Mouse (Mus musculus) forebrain, embryonic 14.5 days (tissue): ENCODE measurements around the gene Taf1d. TPM values are rescaled to one million over a fixed set of nuclear protein-coding genes. Genes with fewer than 3 reads are reported as not detected.

Source experiments
- ATAC-seq: fragments of 200-750 bp; cut with Nextera tagmentation; 2 replicates; pipeline ENCODE4 v1.8.0; 2017; ENCODE audit warnings: mild to moderate bottlenecking, moderate library complexity
- DNase-seq: peaks from one replicate; pipeline ENCODE4 v3.0.0-alpha.2; 2015; ENCODE audit warnings: low spot score
- H3K27ac ChIP-seq: fragments of 300-500 bp; sonication (generic); 2 replicates; pipeline ENCODE4 v1.5.1; 2014; ENCODE audit warnings: low read depth, mild to moderate bottlenecking, control low read depth, low read length, moderate library complexity
- H3K27me3 ChIP-seq: fragments of 300-500 bp; sonication (generic); replicated peaks from 2 replicates; pipeline ENCODE4 v1.6.1; 2014; ENCODE audit warnings: low read length, control low read depth, mixed read lengths; ENCODE audit not compliant: control insufficient read depth, insufficient read depth
- H3K36me3 ChIP-seq: fragments of 300-500 bp; sonication (generic); 2 replicates; pipeline ENCODE4 v1.6.1; 2014; ENCODE audit warnings: low read length, control low read depth; ENCODE audit not compliant: control insufficient read depth, insufficient read depth
- H3K4me1 ChIP-seq: fragments of 300-500 bp; sonication (generic); 2 replicates; pipeline ENCODE4 v1.6.1; 2014; ENCODE audit warnings: antibody characterized with exemption, low read length, control low read depth; ENCODE audit not compliant: control insufficient read depth, insufficient read depth
- H3K4me2 ChIP-seq: fragments of 300-500 bp; sonication (generic); 2 replicates; pipeline ENCODE4 v1.6.1; 2014; ENCODE audit warnings: mild to moderate bottlenecking, control low read depth, low read length
- H3K4me3 ChIP-seq: fragments of 300-500 bp; sonication (generic); 2 replicates; pipeline ENCODE4 v1.5.1; 2014; ENCODE audit warnings: low read depth, low read length, control low read depth
- H3K9ac ChIP-seq: fragments of 300-500 bp; sonication (generic); 2 replicates; pipeline ENCODE4 v1.6.1; 2014; ENCODE audit warnings: mild to moderate bottlenecking, low read length, control low read depth, moderate library complexity
- H3K9me3 ChIP-seq: fragments of 300-500 bp; sonication (generic); replicated peaks from 2 replicates; pipeline ENCODE4 v1.6.1; 2016; ENCODE audit warnings: low read length, control low read depth, mixed read lengths; ENCODE audit not compliant: control insufficient read depth
- WGBS: fragments of 180-500 bp; shearing (Covaris S2); extraction: QIAGEN DNeasy Blood & Tissue Kit; methylation state at CpG from one replicate; pipeline ENCODE4 v1.1.7; 2014; 5-methylcytosine and 5-hydroxymethylcytosine counted together
- polyA plus RNA-seq: library from polyadenylated mRNA; unstranded; fragments of >200 nt; fragmentation: Nextera tagmentation; extraction: Ambion mirVana; gene quantifications from 2 replicates; pipeline ENCODE4 v1.2.1, GENCODE M21; 2014

The Taf1d gene
- polyA plus RNA-seq, 1 experiment from 2014 or later = 43.9 TPM

DNA sequence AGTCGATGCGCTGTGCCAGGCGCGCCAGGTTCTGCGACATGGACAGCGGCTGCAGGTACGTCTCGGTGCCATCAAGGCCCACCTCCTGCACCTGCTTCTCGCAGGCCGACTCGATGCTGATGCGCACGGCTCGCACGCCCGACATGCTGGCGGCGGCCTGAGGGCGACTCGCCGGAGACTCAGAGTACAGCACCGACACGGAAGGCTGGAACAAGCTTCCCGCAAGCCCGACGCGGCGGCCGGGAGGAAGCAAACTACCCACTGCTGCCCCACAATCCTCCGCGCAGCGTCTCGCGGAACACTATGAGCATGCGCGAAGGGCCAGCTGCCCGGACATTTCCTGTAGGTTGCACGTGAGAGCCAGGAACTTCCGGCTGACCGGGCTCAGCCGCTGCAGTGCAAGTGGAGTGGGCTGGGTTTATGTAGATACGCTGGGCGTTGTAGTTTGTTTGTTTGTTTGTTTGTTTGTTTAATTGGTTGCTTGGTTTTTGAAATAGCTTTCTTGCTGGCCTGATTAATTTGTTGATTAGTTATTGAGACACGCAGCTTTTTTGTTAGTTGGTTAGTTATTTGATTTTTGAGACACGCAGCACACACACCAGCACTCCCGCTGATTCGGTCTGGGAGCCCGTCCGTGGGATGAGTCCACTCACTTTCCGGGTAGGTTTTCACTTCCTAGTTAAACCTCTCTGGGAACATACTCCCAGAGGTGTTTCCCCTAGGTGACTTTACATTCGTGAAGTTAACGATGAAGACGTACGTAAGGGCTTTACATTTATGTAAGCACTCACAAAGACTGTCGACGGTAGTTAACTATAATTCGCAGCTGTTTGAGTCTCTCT lies 26.1 kb upstream of the Taf1d start, which contains the start of gene Med17:
TSS of gene Med17 (minus strand) at position 283 of the 842 bp plus-strand sequence.
- peak within 1 kb of the TSS; percentile 88 for H3K4me3 ChIP-seq
- no peaks in the 10 kb centered on the region for H3K9me3 ChIP-seq
- peak within 1 kb of the TSS; percentile 81 for H3K27ac ChIP-seq
- DNase-seq (peak; percentile 98), ATAC-seq (peak; percentile 98)
- H3K27me3 ChIP-seq = no peaks in the 10 kb centered on the region
- WGBS = 1% methylated on average over 57 of the region's 57 CpGs
- peaks cover 21% of the 10 kb centered on the region for H3K36me3 ChIP-seq
- H3K4me1 ChIP-seq = peaks cover 11% of the 10 kb centered on the region
- H3K4me2 ChIP-seq = peak within 1 kb of the TSS; percentile 89
- H3K9ac ChIP-seq = peak within 1 kb of the TSS; percentile 95

DNA sequence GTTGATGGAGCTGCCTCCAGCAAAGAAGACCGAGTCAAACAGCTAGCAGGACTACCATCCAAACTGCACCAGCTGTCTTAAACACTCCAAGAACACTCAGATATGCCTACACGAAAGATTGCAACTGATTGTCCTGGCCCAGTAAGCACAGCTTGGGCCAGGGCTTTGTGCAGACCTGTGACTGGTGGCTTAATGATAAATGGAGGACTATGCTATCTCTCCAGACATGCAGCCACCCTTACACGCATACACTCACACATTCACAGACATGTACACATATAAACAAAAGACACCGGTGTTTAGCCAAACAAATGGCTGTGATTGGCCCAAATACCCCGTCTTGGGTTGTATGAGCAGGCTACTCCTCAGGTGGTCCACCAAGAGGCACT lies 25.5 kb upstream of the Taf1d start:
- peaks cover 15% of the 10 kb centered on the region for H3K36me3 ChIP-seq
- H3K9ac ChIP-seq = peak overlapping the region; percentile 95
- WGBS = 41% methylated on average over 5 of the region's 5 CpGs
- peak overlapping the region; percentile 89 for H3K4me2 ChIP-seq
- H3K4me1 ChIP-seq = peaks cover 11% of the 10 kb centered on the region
- H3K9me3 ChIP-seq = no peaks in the 10 kb centered on the region
- DNase-seq (no peak), ATAC-seq (0 out of 2 replicates have a peak, but pooled peaks have one; percentile 11)
- peak overlapping the region; percentile 60; the same call in 1 of the 2 replicates for H3K27ac ChIP-seq
- H3K4me3 ChIP-seq = peak overlapping the region; percentile 88
- no peaks in the 10 kb centered on the region for H3K27me3 ChIP-seq

DNA sequence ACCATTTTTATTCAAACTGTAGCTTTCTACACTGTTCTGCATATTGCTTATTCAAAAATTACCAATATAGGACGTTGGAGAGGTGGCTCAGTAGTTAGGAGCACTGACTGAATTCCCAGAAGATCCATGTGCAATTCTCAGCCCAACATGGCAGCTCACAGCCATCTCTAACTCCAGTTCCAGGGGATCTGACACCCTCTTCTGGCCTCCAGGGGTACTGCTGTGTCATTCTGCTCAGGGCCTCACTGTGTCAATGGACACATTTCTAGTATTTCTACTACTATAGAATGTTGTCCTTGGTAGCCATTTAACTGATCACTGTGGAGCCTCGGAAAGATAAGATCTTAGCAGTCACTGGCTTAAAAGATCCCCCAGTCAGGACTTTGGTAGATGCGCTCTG lies 20.6 kb upstream of the Taf1d start:
- Histone ChIP-seq H3K27ac (no peak overlapping the region), H3K36me3 (peaks cover 9% of the 10 kb centered on the region; the same call in 1 of the 2 replicates), H3K27me3 (no peaks in the 10 kb centered on the region), H3K4me2 (no peak overlapping the region), H3K9me3 (no peaks in the 10 kb centered on the region), H3K4me1 (peaks cover 8% of the 10 kb centered on the region), H3K9ac (no peak overlapping the region), H3K4me3 (no peak overlapping the region)
- ATAC-seq = no peak
- DNase-seq = no peak
- 63% methylated on average over 3 of the region's 3 CpGs for WGBS

DNA sequence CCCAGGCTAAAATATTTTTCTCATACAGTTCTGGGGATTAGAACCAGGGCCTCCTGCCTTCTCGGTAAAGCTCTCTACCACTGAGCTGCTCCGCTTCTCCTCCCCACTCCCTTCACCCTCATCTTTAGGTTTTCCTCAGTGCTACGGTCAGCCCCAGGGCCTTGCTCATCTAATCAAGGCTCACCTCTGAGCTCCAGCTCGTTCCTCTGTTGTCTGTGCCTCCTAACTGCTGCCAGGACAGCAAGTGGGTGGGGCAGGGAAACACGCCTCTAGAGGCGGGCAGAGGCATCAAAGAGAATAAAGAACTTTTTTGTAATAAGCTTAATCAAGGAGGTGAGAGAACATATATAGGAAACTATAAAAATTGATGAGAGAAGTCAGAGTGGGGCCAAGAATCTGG lies 18.2 kb upstream of the Taf1d start:
- H3K36me3 ChIP-seq = peaks cover 11% of the 10 kb centered on the region; the same call in 1 of the 2 replicates
- no peaks in the 10 kb centered on the region for H3K27me3 ChIP-seq
- WGBS = 41% methylated on average over 6 of the region's 6 CpGs
- no peaks in the 10 kb centered on the region for H3K9me3 ChIP-seq
- H3K4me3 ChIP-seq = no peak overlapping the region
- H3K9ac ChIP-seq = no peak overlapping the region
- H3K27ac ChIP-seq = no peak overlapping the region
- ATAC-seq (no peak), DNase-seq (no peak)
- H3K4me2 ChIP-seq = no peak overlapping the region
- H3K4me1 ChIP-seq = no peaks in the 10 kb centered on the region

DNA sequence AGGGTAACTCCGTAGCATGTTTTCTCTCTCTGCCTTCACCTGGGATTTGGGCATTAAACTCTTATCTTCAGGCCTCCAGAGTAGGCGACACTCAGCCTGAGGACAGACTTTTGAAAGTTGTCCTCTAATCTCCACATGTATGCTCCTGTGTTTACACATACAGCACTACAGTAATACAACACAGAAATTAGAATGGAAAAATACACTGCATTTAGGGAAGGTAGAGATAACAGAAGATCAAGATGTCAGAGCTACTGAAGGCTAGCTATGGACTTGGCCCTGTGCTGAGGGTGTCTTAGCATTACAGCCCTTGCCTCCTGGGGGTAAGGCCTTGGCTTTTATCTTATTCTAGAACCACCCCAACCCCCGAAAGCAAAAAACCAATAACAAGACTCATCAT lies 17.6 kb upstream of the Taf1d start:
- no peak overlapping the region for H3K4me3 ChIP-seq
- H3K36me3 ChIP-seq = peaks cover 11% of the 10 kb centered on the region; the same call in 1 of the 2 replicates
- H3K4me1 ChIP-seq = no peaks in the 10 kb centered on the region
- WGBS = 86% methylated on average over 3 of the region's 3 CpGs
- H3K27me3 ChIP-seq = no peaks in the 10 kb centered on the region
- DNase-seq = no peak
- H3K9ac ChIP-seq = no peak overlapping the region
- no peak overlapping the region for H3K27ac ChIP-seq
- H3K4me2 ChIP-seq = no peak overlapping the region
- no peak for ATAC-seq
- H3K9me3 ChIP-seq = no peaks in the 10 kb centered on the region

DNA sequence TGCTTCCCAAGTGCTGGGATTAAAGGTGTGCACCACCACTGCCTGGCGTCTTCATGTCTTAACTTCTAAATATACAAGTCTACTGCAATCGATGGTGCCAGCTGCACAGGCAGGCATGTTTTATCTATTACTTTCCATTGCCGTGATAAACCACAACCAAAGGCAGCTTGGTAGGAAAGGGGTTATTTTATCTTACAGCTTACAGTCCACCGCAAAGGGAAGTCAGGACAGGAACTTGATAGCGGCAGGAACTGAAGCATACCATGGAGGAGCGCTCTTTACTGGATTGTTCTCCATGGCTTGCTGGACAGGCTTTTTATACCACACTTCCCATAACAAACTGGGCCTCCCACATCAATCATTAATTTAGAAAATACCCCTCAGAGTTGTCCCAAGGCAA lies 16.8 kb upstream of the Taf1d start:
- ATAC-seq = no peak
- H3K9me3 ChIP-seq = no peaks in the 10 kb centered on the region
- no peak for DNase-seq
- no peaks in the 10 kb centered on the region for H3K4me1 ChIP-seq
- no peak overlapping the region for H3K27ac ChIP-seq
- no peak overlapping the region for H3K4me3 ChIP-seq
- no peak overlapping the region for H3K9ac ChIP-seq
- 94% methylated on average over 6 of the region's 6 CpGs for WGBS
- peaks cover 11% of the 10 kb centered on the region; the same call in 1 of the 2 replicates for H3K36me3 ChIP-seq
- H3K27me3 ChIP-seq = no peaks in the 10 kb centered on the region
- H3K4me2 ChIP-seq = no peak overlapping the region

DNA sequence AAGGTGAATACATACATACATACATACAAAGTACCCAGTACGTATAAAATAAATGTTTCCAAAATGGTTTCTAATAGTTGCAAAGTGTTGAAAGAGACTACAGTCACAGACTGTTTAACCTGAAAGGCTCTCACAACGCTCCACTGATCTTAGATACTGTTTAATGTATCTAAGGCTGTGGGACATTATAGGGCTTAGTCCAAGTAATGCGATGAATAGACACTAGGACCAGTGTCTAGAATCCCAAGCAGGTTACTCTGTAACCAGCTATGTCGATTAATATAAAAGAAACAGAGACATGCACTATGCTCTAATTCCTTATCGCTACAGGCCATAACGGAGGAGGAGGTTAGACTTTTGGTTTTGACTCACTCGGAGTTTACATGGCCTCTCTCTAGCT lies 8.9 kb upstream of the Taf1d start:
- DNase-seq (no peak), ATAC-seq (no peak)
- WGBS = 89% methylated on average over 7 of the region's 7 CpGs
- no peaks in the 10 kb centered on the region for H3K36me3 ChIP-seq
- no peaks in the 10 kb centered on the region for H3K4me1 ChIP-seq
- no peaks in the 10 kb centered on the region for H3K9me3 ChIP-seq
- no peak overlapping the region for H3K27ac ChIP-seq
- H3K4me2 ChIP-seq = no peak overlapping the region
- H3K27me3 ChIP-seq = no peaks in the 10 kb centered on the region
- no peak overlapping the region for H3K4me3 ChIP-seq
- H3K9ac ChIP-seq = no peak overlapping the region

DNA sequence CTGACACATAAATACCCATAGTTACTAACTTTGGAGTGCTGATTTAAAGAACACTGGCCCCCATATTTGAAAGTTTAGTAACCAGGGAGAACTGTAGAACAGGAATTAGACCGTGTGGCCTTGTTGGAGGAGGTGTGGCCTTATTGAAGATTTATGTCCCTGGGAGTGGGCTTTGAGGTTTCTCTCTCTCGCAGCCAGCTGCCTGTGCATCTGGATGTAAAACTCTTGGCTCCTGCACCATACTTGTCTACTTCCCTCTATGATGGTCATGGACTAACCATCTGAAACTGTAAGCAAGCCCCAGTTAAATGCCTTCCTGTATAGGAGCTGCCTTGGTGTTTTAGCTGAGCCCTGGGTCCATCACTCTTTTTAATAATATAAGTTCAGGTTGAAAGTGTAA lies 7.6 kb upstream of the Taf1d start:
- no peaks in the 10 kb centered on the region for H3K9me3 ChIP-seq
- no peak overlapping the region for H3K4me2 ChIP-seq
- H3K9ac ChIP-seq = no peak overlapping the region
- H3K4me1 ChIP-seq = no peaks in the 10 kb centered on the region
- DNase-seq (no peak), ATAC-seq (no peak)
- 74% methylated on average over 2 of the region's 2 CpGs for WGBS
- H3K27me3 ChIP-seq = no peaks in the 10 kb centered on the region
- no peak overlapping the region for H3K27ac ChIP-seq
- H3K4me3 ChIP-seq = no peak overlapping the region
- no peaks in the 10 kb centered on the region for H3K36me3 ChIP-seq

DNA sequence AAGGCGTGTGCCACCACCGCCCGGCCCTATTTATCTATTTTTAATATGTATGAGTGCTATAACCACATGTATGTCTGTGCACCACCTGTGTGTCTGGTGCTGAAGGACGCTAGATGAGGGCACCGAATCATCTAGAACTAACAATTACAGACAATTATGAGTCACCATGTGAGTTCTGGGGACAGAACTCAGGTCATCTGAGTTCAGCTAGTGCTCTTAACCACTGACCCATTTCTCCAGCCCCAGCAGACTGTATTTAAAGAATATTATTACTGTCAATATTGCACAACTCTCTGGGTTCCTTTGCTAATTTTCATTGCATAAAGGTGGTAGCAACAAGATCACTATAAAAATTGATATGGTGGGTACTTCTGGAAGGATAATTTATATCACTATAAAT lies 6.0 kb upstream of the Taf1d start:
- no peaks in the 10 kb centered on the region for H3K4me1 ChIP-seq

More for the DNA sequence above, 6.0 kb upstream of the Taf1d start:
- H3K36me3 ChIP-seq = no peaks in the 10 kb centered on the region
- H3K9ac ChIP-seq = no peak overlapping the region
- no peak for DNase-seq
- no peak overlapping the region for H3K4me2 ChIP-seq
- H3K4me3 ChIP-seq = no peak overlapping the region
- H3K27ac ChIP-seq = no peak overlapping the region
- ATAC-seq = no peak
- 85% methylated on average over 5 of the region's 5 CpGs for WGBS
- H3K9me3 ChIP-seq = no peaks in the 10 kb centered on the region
- no peaks in the 10 kb centered on the region for H3K27me3 ChIP-seq
